Mouse (Mus musculus) small intestine, adult 2 months (tissue): ENCODE data around the gene Traf3ip1. TPM values are rescaled to one million over a fixed set of nuclear protein-coding genes. Genes with fewer than 3 reads are reported as not detected.
"Not testable (repeated sequence)": the region's sequence is repeated elsewhere in the genome, so short reads cannot be mapped to it uniquely, and the experiment has no call there.

Source experiments
- H3K27ac ChIP-seq: fragments of 200-500 bp; 2 replicates; pipeline ENCODE4 v1.5.1; 2012; ENCODE audit warnings: low read depth, low read length, control low read depth, inconsistent platforms; ENCODE audit not compliant: insufficient read depth
- H3K27me3 ChIP-seq: fragments of 200-500 bp; 2 replicates; pipeline ENCODE4 v1.6.1; 2012; ENCODE audit warnings: mild to moderate bottlenecking, moderate library complexity, low read length, inconsistent platforms; ENCODE audit not compliant: control insufficient read depth, insufficient read depth
- H3K36me3 ChIP-seq: fragments of 200-500 bp; 2 replicates; pipeline ENCODE4 v1.6.1; 2012; ENCODE audit warnings: mild to moderate bottlenecking, low read length, control low read depth, inconsistent platforms; ENCODE audit not compliant: control insufficient read depth, insufficient read depth
- H3K4me1 ChIP-seq: fragments of 200-500 bp; 2 replicates; pipeline ENCODE4 v1.6.1; 2012; ENCODE audit warnings: low read length, inconsistent platforms, mixed read lengths; ENCODE audit not compliant: control insufficient read depth, insufficient read depth, insufficient read length
- H3K4me3 ChIP-seq: fragments of 200-500 bp; 2 replicates; pipeline ENCODE4 v1.5.1; 2012; ENCODE audit warnings: low read depth, mild to moderate bottlenecking, control low read depth, inconsistent platforms, low read length, moderate library complexity
- CTCF ChIP-seq: fragments of 200-500 bp; IDR thresholded peaks from 2 replicates; pipeline ENCODE4 v1.5.1; 2012; ENCODE audit warnings: low read depth, mild to moderate bottlenecking, control low read depth, inconsistent platforms, low read length, moderate library complexity, mixed read lengths; ENCODE audit not compliant: insufficient replicate concordance, insufficient read length; ENCODE audit errors: extremely low read depth
- POLR2A ChIP-seq: fragments of 200-500 bp; IDR thresholded peaks from 2 replicates; pipeline ENCODE4 v1.6.1; 2012; ENCODE audit warnings: low read depth, mild to moderate bottlenecking, control low read depth, inconsistent platforms, low read length, moderate library complexity
- WGBS: fragments of 180-500 bp; shearing (Covaris S2); methylation state at CpG from one replicate; pipeline ENCODE4 v1.1.7; 2018; 5-methylcytosine and 5-hydroxymethylcytosine counted together
- polyA plus RNA-seq: library from polyadenylated mRNA; depleted of rRNA; stranded (reverse); fragments of >200 nt; gene quantifications from 2 replicates; pipeline ENCODE4 v1.2.3, GENCODE M21; 2012

The Traf3ip1 gene
- polyA plus RNA-seq, 1 experiment: 3.7 TPM

DNA sequence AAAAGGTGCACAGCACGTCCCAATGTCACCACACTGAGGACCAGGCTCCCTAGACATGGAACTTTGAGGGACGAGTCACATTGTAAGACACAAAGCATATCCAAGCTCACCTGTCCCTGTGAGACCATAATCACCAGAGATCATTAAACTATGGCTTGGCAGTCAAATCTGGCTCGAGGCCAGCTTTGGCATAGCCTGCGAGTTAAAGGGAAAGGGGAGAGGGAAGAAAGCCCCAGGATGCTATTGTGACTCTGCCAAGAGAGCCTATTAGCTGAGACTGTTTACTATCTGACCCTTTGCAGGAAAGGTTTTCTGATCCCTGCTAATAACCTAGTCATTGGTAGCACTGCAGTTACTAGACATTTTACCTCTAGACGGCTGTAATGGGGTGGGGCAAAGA is 30.0 kb upstream of the Traf3ip1 start:
- TF ChIP-seq CTCF (no peak), POLR2A (no peak)
- Histone ChIP-seq H3K4me1 (peaks cover 35% of the 10 kb centered on the region), H3K4me3 (no peak overlapping the region), H3K27ac (peak overlapping the region; percentile 99), H3K36me3 (no peaks in the 10 kb centered on the region), H3K27me3 (no peaks in the 10 kb centered on the region)
- WGBS: 19% methylated on average over 5 of the region's 5 CpGs

DNA sequence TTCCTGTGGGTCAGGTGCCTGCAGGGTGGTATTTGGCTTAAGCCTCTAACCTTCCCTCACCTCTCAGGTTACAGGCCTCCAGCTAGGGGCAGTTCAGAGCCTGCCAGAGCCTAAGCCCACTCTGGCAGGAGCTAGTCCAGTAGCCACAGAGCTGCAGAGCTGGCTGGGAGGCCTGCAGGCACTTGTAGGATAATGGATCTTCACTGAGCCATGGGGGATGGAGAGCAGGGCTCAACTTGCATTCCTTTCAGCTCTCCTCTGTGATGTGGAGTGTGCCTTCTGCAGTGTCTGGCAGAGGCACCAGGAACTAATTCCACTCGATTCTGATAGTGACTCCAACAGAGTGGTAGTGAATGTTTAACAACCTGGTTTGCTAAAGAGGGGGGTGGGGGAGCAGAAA is 29.2 kb upstream of the Traf3ip1 start:
- Histone ChIP-seq H3K27me3 (no peaks in the 10 kb centered on the region), H3K27ac (peak overlapping the region; percentile 99), H3K36me3 (no peaks in the 10 kb centered on the region), H3K4me1 (peaks cover 31% of the 10 kb centered on the region), H3K4me3 (no peak overlapping the region)
- WGBS: 9% methylated on average over 1 of the region's 1 CpGs
- TF ChIP-seq CTCF (no peak), POLR2A (no peak)

DNA sequence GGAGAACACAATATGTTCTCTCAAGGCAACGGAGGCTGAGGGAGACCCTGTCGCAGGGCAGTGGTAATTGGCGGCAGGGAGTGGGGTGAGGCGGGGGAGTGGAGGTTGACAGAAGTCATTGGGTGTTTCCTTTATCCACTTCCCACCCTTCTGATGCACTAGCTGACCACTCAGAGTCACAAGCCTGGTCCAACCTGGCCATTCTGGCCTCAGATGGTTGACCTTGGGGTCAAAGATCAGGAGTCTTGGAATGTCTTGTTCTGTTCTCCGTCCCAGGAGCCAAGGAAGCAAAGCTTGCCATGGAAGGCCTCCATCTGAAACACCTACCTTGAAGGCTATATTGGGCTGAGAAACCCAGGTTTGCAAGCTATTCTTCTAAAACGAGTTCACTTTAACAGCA is 28.3 kb upstream of the Traf3ip1 start:
- Histone ChIP-seq H3K4me3 (no peak overlapping the region), H3K36me3 (no peaks in the 10 kb centered on the region), H3K4me1 (peaks cover 25% of the 10 kb centered on the region), H3K27ac (peak overlapping the region; percentile 99; the same call in 1 of the 2 replicates), H3K27me3 (no peaks in the 10 kb centered on the region)
- 90% methylated on average over 6 of the region's 6 CpGs for WGBS
- TF ChIP-seq POLR2A (no peak), CTCF (no peak)

DNA sequence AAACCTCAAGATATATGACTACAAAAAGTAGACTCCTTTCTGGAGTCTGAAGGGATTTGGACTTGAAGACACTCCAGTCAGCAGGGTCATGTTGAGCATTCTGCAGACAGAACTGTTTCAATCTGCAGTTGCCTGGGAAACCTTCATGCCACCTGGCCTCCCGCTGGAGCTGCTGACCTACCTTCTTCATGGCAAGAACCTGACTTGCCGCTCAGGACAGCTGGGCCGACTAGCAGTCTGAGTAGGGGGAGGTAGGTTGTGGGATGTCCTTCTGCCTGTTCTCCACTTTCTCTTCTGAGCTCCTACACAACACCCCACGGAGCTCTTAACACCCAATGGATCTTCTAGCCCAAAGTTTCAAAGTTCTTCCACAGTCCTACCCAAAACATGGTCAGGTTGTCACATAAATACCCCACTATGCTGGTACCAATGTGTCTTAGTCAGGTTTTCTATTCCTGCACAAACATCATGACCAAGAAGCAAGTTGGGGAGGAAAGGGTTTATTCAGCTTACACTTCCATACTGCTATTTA is 24.5 kb upstream of the Traf3ip1 start:
- TF ChIP-seq POLR2A: no peak
- TF ChIP-seq CTCF: no peak
- Histone ChIP-seq H3K27ac (no peak overlapping the region), H3K27me3 (no peaks in the 10 kb centered on the region), H3K4me3 (no peak overlapping the region), H3K36me3 (no peaks in the 10 kb centered on the region), H3K4me1 (peaks cover 12% of the 10 kb centered on the region)
- WGBS: 90% methylated on average over 4 of the region's 4 CpGs

- H3K4me3 ChIP-seq, H3K27me3 ChIP-seq, H3K36me3 ChIP-seq, H3K27ac ChIP-seq, H3K4me1 ChIP-seq: not testable (repeated sequence)
- 98% methylated on average over 13 of the region's 13 CpGs for WGBS
Observed at GRCm38 (mm10) chr1:91478145-91478544, 16.3 kb upstream of the Traf3ip1 start.

- WGBS: 98% methylated on average over 1 of the region's 1 CpGs
- H3K4me1 ChIP-seq: no peaks in the 10 kb centered on the region; the same call in 1 of the 2 replicates
Observed at GRCm38 (mm10) chr1:91478958-91479357, 15.5 kb upstream of the Traf3ip1 start.

GRCm38 (mm10) chr1:91482616-91483211 is 11.7 kb upstream of the Traf3ip1 start:
- Histone ChIP-seq H3K4me1 (no peaks in the 10 kb centered on the region; the same call in 1 of the 2 replicates), H3K27ac (0 out of 2 replicates have a peak overlapping the region, but pooled peaks have one; percentile 27), H3K4me3 (no peak overlapping the region), H3K27me3 (no peaks in the 10 kb centered on the region), H3K36me3 (no peaks in the 10 kb centered on the region)
- TF ChIP-seq POLR2A (no peak), CTCF (no peak)
- 76% methylated on average over 7 of the region's 7 CpGs for WGBS

More at GRCm38 (mm10) chr1:91478958-91479357, 15.5 kb upstream of the Traf3ip1 start:
- Histone ChIP-seq H3K4me3 (no peak overlapping the region), H3K27me3 (no peaks in the 10 kb centered on the region), H3K36me3 (no peaks in the 10 kb centered on the region), H3K27ac (no peak overlapping the region)
- TF ChIP-seq CTCF: no peak
- no peak for TF ChIP-seq POLR2A
